Mouse (Mus musculus) CH12.LX (cell line): ENCODE results near the gene Olfr221. TPM values are rescaled to one million over a fixed set of nuclear protein-coding genes. Genes with fewer than 3 reads are reported as not detected.

Experiments
- DNase-seq: peaks from one replicate; pipeline ENCODE4 v3.0.0-alpha.2; 2013; ENCODE audit errors: extremely low read depth
- H3K27ac ChIP-seq: 2 replicates; pipeline ENCODE4 v1.5.1; 2012; ENCODE audit warnings: low read depth, mild to moderate bottlenecking, control low read depth, moderate library complexity; ENCODE audit not compliant: insufficient read depth
- H3K27me3 ChIP-seq: replicated peaks from 2 replicates; pipeline ENCODE3; 2012; ENCODE audit warnings: inconsistent platforms
- H3K36me3 ChIP-seq, 2 experiments: replicated peaks in 1 of 2; 2 replicates each; pipeline versions ENCODE3 to v1.6.1; 2012; ENCODE audit warnings: inconsistent platforms in 1 of 2, low read length in 1 of 2, mild to moderate bottlenecking in 1 of 2, mixed read lengths in 1 of 2, moderate library complexity in 1 of 2; ENCODE audit not compliant: control insufficient read depth in 1 of 2, insufficient read depth in 1 of 2
- H3K4me1 ChIP-seq, 2 experiments: 2 replicates each; pipeline ENCODE4 v1.6.1; 2012; ENCODE audit warnings: inconsistent platforms in 1 of 2, moderate library complexity in 1 of 2; ENCODE audit not compliant: insufficient read depth in 2 of 2, control insufficient read depth in 1 of 2
- H3K4me2 ChIP-seq: 2 replicates; pipeline ENCODE4 v1.6.1; 2012; ENCODE audit warnings: low read depth, mild to moderate bottlenecking, control low read depth; ENCODE audit not compliant: poor library complexity, insufficient read depth, severe bottlenecking
- H3K4me3 ChIP-seq, 3 experiments: fragments of 150-350 bp in 1 of 3; sonication (generic) in 1 of 3; replicated peaks in 1 of 3; 2 replicates each; pipeline versions ENCODE3 to v1.5.1; 2011 to 2012; ENCODE audit warnings: low read depth in 2 of 3, low read length in 2 of 3, mild to moderate bottlenecking in 2 of 3, moderate library complexity in 2 of 3, control low read depth in 1 of 3, improper control_type of control experiment in 1 of 3, inconsistent platforms in 1 of 3, mixed read lengths in 1 of 3; ENCODE audit not compliant: poor library complexity in 1 of 3
- H3K79me2 ChIP-seq: replicated peaks from 2 replicates; pipeline ENCODE4 v1.6.1; 2012; ENCODE audit warnings: mild to moderate bottlenecking, moderate library complexity; ENCODE audit not compliant: control insufficient read depth, poor library complexity, insufficient read depth, severe bottlenecking; ENCODE audit errors: extremely low read depth
- H3K9ac ChIP-seq: 2 replicates; pipeline ENCODE4 v1.6.1; 2012; ENCODE audit warnings: low read depth, mild to moderate bottlenecking, control low read depth, moderate library complexity; ENCODE audit not compliant: insufficient read depth
- H3K9me3 ChIP-seq: replicated peaks from 2 replicates; pipeline ENCODE3; 2012; ENCODE audit warnings: low read length, inconsistent platforms, mixed read lengths
- CHD2 ChIP-seq: IDR thresholded peaks from 2 replicates; pipeline ENCODE4 v1.6.1; 2011; ENCODE audit warnings: low read length, improper control_type of control experiment
- RAD21 ChIP-seq: IDR thresholded peaks from 2 replicates; pipeline ENCODE4 v1.6.1; 2011; ENCODE audit warnings: low read depth, mild to moderate bottlenecking, low read length, improper control_type of control experiment, moderate library complexity
- UBTF ChIP-seq: IDR thresholded peaks from 2 replicates; pipeline ENCODE4 v1.6.1; 2012; ENCODE audit warnings: low read depth, mild to moderate bottlenecking, inconsistent platforms, low read length, improper control_type of control experiment, moderate library complexity
- ZKSCAN1 ChIP-seq: IDR thresholded peaks from 2 replicates; pipeline ENCODE4 v1.6.1; 2012; ENCODE audit warnings: low read depth, inconsistent platforms, low read length, improper control_type of control experiment, borderline replicate concordance
- dilution Hi-C: fragments of 300-500 bp; cut with MboI; formaldehyde crosslinking; loops from 2 replicates; pipeline ENCODE4 v1.14.3; 2020; ENCODE audit warnings: low sequenced_read_pairs; ENCODE audit not compliant: extremely low pct_unique_long_range_greater_than_20kb, extremely low pct_ligation_motif_present
- in situ Hi-C: fragments of 300-500 bp; cut with MboI; formaldehyde crosslinking; loops from 3 replicates; pipeline ENCODE4 v1.14.3; 2019; ENCODE audit warnings: low sequenced_read_pairs, low pct_ligation_motif_present, low pct_unique_long_range_greater_than_20kb, mixed read lengths
- polyA plus RNA-seq: library from polyadenylated mRNA; unstranded; fragments of >175 nt; gene quantifications from 2 replicates; pipeline ENCODE4 v1.2.1, GENCODE M21; 2012; ENCODE audit warnings: low read depth; ENCODE audit not compliant: insufficient read length
- total RNA-seq, 2 experiments: library from RNA; depleted of rRNA; stranded (reverse); fragments of 300-350 nt in 1 of 2; fragments of >200 nt in 1 of 2; gene quantifications; 2 replicates each; pipeline ENCODE4 v1.2.3; 2012 to 2014

Gene Olfr221
- total and polyA plus RNA-seq, 3 experiments = not detected

DNA sequence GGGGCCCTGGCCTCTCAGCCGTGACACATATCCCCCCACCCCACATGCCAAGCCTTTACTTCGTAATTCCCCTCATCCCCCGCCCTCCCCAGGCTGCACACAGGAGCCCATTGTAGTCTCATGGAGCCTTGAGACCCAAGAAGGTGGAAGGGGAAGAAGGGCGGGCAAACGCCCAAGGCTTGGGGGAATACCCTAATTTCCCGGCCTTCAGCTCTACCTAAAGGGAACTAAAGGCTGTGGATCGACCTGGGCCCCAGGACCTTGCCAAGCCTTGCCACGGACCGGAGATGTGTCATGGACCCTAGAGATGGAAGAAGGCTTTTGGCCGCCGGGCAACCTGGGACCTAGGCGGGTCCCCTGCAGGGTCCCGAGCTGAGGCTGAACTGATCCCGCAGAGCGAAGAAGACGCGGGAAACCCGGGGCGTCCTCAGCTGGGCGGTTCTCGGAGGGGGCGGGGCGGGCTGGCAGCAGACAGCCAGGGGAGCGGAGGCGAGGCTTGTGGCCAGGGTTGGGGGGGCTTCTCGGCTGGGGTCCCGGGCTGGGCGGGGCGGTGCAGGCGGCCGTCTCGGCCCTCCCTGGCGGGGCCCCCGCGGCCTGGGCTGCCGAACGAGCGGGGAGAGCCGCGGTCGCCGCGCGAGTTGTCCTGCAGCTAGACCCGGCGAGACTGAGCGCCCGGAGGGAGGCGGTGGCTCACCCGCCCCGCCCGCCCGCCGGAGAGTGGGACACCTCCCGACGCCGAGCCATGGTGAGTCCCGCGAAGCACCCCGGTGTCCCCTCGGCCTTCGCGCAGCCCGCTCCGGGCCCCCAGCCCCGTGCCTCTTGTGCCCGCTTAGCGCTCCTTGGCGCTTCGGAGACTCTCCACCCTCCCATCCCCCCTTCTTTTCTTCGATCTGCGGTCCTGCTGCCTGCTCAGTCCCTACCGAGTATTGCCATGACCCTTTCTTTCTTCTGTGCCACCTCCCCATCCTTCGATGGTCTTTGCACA is 57.7 kb downstream of the Olfr221 start, which contains the start of gene Arhgef40:
Arhgef40 (plus strand) TSS at position 473 of the 985 bp plus-strand sequence.
- peaks cover 34% of the 10 kb centered on the region for H3K27me3 ChIP-seq

More for the DNA sequence above, 57.7 kb downstream of the Olfr221 start, which contains the start of gene Arhgef40:
- Histone ChIP-seq H3K79me2 (no peaks in the 10 kb centered on the region), H3K4me2 (peak within 1 kb of the TSS; percentile 94), H3K36me3 (no peaks in the 10 kb centered on the region), H3K4me1 (peaks cover 0 to 22% of the 10 kb centered on the region in 2 experiments; a peak in 2 of 4 replicates), H3K9ac (peak within 1 kb of the TSS; percentile 50; the same call in 1 of the 2 replicates), H3K27ac (no peak within 1 kb of the TSS), H3K4me3 (peak within 1 kb of the TSS; percentile 25 to 52 (median 51)), H3K9me3 (no peaks in the 10 kb centered on the region)
- dilution Hi-C loops (no loop called here), in situ Hi-C loops (no loop called here)
- TF ChIP-seq UBTF (0 out of 2 replicates have a peak, but pooled peaks have one; percentile 36), RAD21 (no peak), ZKSCAN1 (no peak), CHD2 (0 out of 2 replicates have a peak, but pooled peaks have one; percentile 40)
- no peak for DNase-seq

Other genes with a start within 250 kb of the Olfr221 start
- not detected in 2 replicates for gene AY358078, start 242.4 kb downstream of the Olfr221 start, total RNA-seq (2012; rRNA removed)
- 0.26 TPM in 1 of 2 replicates, not detected in the other for gene AY358078, start 242.4 kb downstream of the Olfr221 start, total RNA-seq (2014; rRNA removed)
- gene AY358078, start 242.4 kb downstream of the Olfr221 start, polyA plus RNA-seq = not detected in 2 replicates
- not detected in 2 replicates for gene Ear6, start 188.8 kb downstream of the Olfr221 start, total RNA-seq (2012; rRNA removed)
- not detected in 2 replicates for gene Ear6, start 188.8 kb downstream of the Olfr221 start, total RNA-seq (2014; rRNA removed)
- gene Ear6, start 188.8 kb downstream of the Olfr221 start, polyA plus RNA-seq = not detected in 2 replicates
- gene Mettl17, start 157.6 kb downstream of the Olfr221 start, total RNA-seq (2012; rRNA removed) = 19.5 and 21.7 TPM in 2 replicates
- 26.2 and 32.3 TPM in 2 replicates for gene Mettl17, start 157.6 kb downstream of the Olfr221 start, total RNA-seq (2014; rRNA removed)
- 29.9 and 32.0 TPM in 2 replicates for gene Mettl17, start 157.6 kb downstream of the Olfr221 start, polyA plus RNA-seq
- 0.42 TPM in 2 replicates for gene Slc39a2, start 149.6 kb downstream of the Olfr221 start, total RNA-seq (2012; rRNA removed)
- gene Slc39a2, start 149.6 kb downstream of the Olfr221 start, total RNA-seq (2014; rRNA removed) = 0.11 and 0.20 TPM in 2 replicates
- 0.44 and 0.49 TPM in 2 replicates for gene Slc39a2, start 149.6 kb downstream of the Olfr221 start, polyA plus RNA-seq
- 0.59 and 1.1 TPM in 2 replicates for gene Ndrg2, start 128.3 kb downstream of the Olfr221 start, total RNA-seq (2012; rRNA removed)
- gene Ndrg2, start 128.3 kb downstream of the Olfr221 start, total RNA-seq (2014; rRNA removed) = 0.43 and 0.50 TPM in 2 replicates
- gene Ndrg2, start 128.3 kb downstream of the Olfr221 start, polyA plus RNA-seq = 0.74 and 1.0 TPM in 2 replicates
- not detected in 2 replicates for gene Tppp2, start 124.0 kb downstream of the Olfr221 start, total RNA-seq (2012; rRNA removed)
- gene Tppp2, start 124.0 kb downstream of the Olfr221 start, total RNA-seq (2014; rRNA removed) = not detected in 2 replicates
- not detected in 2 replicates for gene Tppp2, start 124.0 kb downstream of the Olfr221 start, polyA plus RNA-seq
- not detected in 2 replicates for gene Rnase13, start 119.7 kb downstream of the Olfr221 start, total RNA-seq (2012; rRNA removed)
- not detected in 2 replicates for gene Rnase13, start 119.7 kb downstream of the Olfr221 start, total RNA-seq (2014; rRNA removed)
- not detected in 2 replicates for gene Rnase13, start 119.7 kb downstream of the Olfr221 start, polyA plus RNA-seq
- gene Arhgef40, start 57.7 kb downstream of the Olfr221 start, total RNA-seq (2012; rRNA removed) = 3.8 and 8.9 TPM in 2 replicates
- 0.62 and 0.85 TPM in 2 replicates for gene Arhgef40, start 57.7 kb downstream of the Olfr221 start, total RNA-seq (2014; rRNA removed)
- 1.1 and 2.2 TPM in 2 replicates for gene Arhgef40, start 57.7 kb downstream of the Olfr221 start, polyA plus RNA-seq
- gene Tmem253, start 26.8 kb downstream of the Olfr221 start, total RNA-seq (2012; rRNA removed) = 0.64 and 0.71 TPM in 2 replicates
- not detected in 2 replicates for gene Tmem253, start 26.8 kb downstream of the Olfr221 start, total RNA-seq (2014; rRNA removed)
- gene Tmem253, start 26.8 kb downstream of the Olfr221 start, polyA plus RNA-seq = 1.9 and 2.6 TPM in 2 replicates
- gene Zfp219, start 21.7 kb downstream of the Olfr221 start, total RNA-seq (2012; rRNA removed) = 17.5 and 20.0 TPM in 2 replicates
- 11.5 and 15.8 TPM in 2 replicates for gene Zfp219, start 21.7 kb downstream of the Olfr221 start, total RNA-seq (2014; rRNA removed)
- 19.3 and 20.8 TPM in 2 replicates for gene Zfp219, start 21.7 kb downstream of the Olfr221 start, polyA plus RNA-seq
- 274 and 325 TPM in 2 replicates for gene Hnrnpc, start 61.6 kb upstream of the Olfr221 start, total RNA-seq (2012; rRNA removed)
- 370 and 375 TPM in 2 replicates for gene Hnrnpc, start 61.6 kb upstream of the Olfr221 start, total RNA-seq (2014; rRNA removed)
- 813 and 876 TPM in 2 replicates for gene Hnrnpc, start 61.6 kb upstream of the Olfr221 start, polyA plus RNA-seq
- gene Rpgrip1, start 68.2 kb upstream of the Olfr221 start, total RNA-seq (2012; rRNA removed) = 12.0 and 15.0 TPM in 2 replicates
- 6.7 and 7.3 TPM in 2 replicates for gene Rpgrip1, start 68.2 kb upstream of the Olfr221 start, total RNA-seq (2014; rRNA removed)
- 33.7 and 41.8 TPM in 2 replicates for gene Rpgrip1, start 68.2 kb upstream of the Olfr221 start, polyA plus RNA-seq
- gene Supt16, start 155.0 kb upstream of the Olfr221 start, total RNA-seq (2012; rRNA removed) = 64.8 and 81.7 TPM in 2 replicates
- gene Supt16, start 155.0 kb upstream of the Olfr221 start, total RNA-seq (2014; rRNA removed) = 78.6 and 88.0 TPM in 2 replicates
- gene Supt16, start 155.0 kb upstream of the Olfr221 start, polyA plus RNA-seq = 110 and 114 TPM in 2 replicates
- gene Chd8, start 215.3 kb upstream of the Olfr221 start, total RNA-seq (2012; rRNA removed) = 49.2 and 51.9 TPM in 2 replicates
- 16.8 and 17.3 TPM in 2 replicates for gene Chd8, start 215.3 kb upstream of the Olfr221 start, total RNA-seq (2014; rRNA removed)
- 89.2 and 96.8 TPM in 2 replicates for gene Chd8, start 215.3 kb upstream of the Olfr221 start, polyA plus RNA-seq
- 41.6 and 45.7 TPM in 2 replicates for gene Tox4, start 236.7 kb upstream of the Olfr221 start, total RNA-seq (2012; rRNA removed)
- 56.3 and 58.9 TPM in 2 replicates for gene Tox4, start 236.7 kb upstream of the Olfr221 start, total RNA-seq (2014; rRNA removed)
- 43.5 and 49.1 TPM in 2 replicates for gene Tox4, start 236.7 kb upstream of the Olfr221 start, polyA plus RNA-seq
- gene Rab2b, start 237.1 kb upstream of the Olfr221 start, total RNA-seq (2012; rRNA removed) = 3.8 and 4.6 TPM in 2 replicates
- gene Rab2b, start 237.1 kb upstream of the Olfr221 start, total RNA-seq (2014; rRNA removed) = 7.8 and 10.2 TPM in 2 replicates
- 5.7 and 6.9 TPM in 2 replicates for gene Rab2b, start 237.1 kb upstream of the Olfr221 start, polyA plus RNA-seq